Mouse (Mus musculus): ENCODE measurements around the gene Sptan1.
A peak's percentile ranks its signal among the peaks of the same experiment; 100 is the strongest.
"Not testable (repeated sequence)": the region's sequence is repeated elsewhere in the genome, so short reads cannot be mapped to it uniquely, and the experiment has no call there.

Gene Sptan1

GRCm38 (mm10) chr2:30009101-30009500 is 43.7 kb downstream of the Sptan1 start:
- DNase-seq (ENCODE audit: low spot score in 2 of 2): no peak

- DNase-seq (ENCODE audit: low spot score in 2 of 2): peak; percentile 69 to 79
These were observed 45.5 kb downstream of the Sptan1 start for GRCm38 (mm10) chr2:30010840-30011281.

GRCm38 (mm10) chr2:30014326-30014966 is 49.1 kb downstream of the Sptan1 start:
- DNase-seq (ENCODE audit: low spot score in 2 of 2): peak in 1 of 2 experiments; percentile 43

- DNase-seq (ENCODE audit: low spot score in 2 of 2): no peak
These were observed 60.1 kb downstream of the Sptan1 start for GRCm38 (mm10) chr2:30025454-30025853.

- DNase-seq (ENCODE audit: low spot score in 2 of 2): no peak
These were observed 61.6 kb downstream of the Sptan1 start for GRCm38 (mm10) chr2:30026997-30027396.

- DNase-seq (ENCODE audit: low spot score in 2 of 2): no peak
These were observed 67.0 kb downstream of the Sptan1 start for GRCm38 (mm10) chr2:30032244-30032846.

GRCm38 (mm10) chr2:30032957-30033356 is 67.6 kb downstream of the Sptan1 start:
- DNase-seq (ENCODE audit: low spot score in 2 of 2): no peak

GRCm38 (mm10) chr2:30037762-30038161 is 72.4 kb downstream of the Sptan1 start:
- no peak for DNase-seq (ENCODE audit: low spot score in 2 of 2)

- no peak for DNase-seq (ENCODE audit: low spot score in 2 of 2)
These were observed 73.0 kb downstream of the Sptan1 start for GRCm38 (mm10) chr2:30038370-30038769.

GRCm38 (mm10) chr2:30039687-30040086 is 74.3 kb downstream of the Sptan1 start:
- DNase-seq (ENCODE audit: low spot score in 2 of 2): peak in 1 of 2 experiments; percentile 20

GRCm38 (mm10) chr2:30042445-30042844 is 77.1 kb downstream of the Sptan1 start:
- DNase-seq (ENCODE audit: low spot score in 2 of 2): peak; percentile 69 to 83

- DNase-seq (ENCODE audit: low spot score in 2 of 2): no peak
These were observed 79.2 kb downstream of the Sptan1 start for GRCm38 (mm10) chr2:30044550-30044949.

GRCm38 (mm10) chr2:30047127-30047526 is 81.8 kb downstream of the Sptan1 start:
- DNase-seq (ENCODE audit: low spot score in 2 of 2): no peak

- DNase-seq (ENCODE audit: low spot score in 2 of 2): peak in 1 of 2 experiments; percentile 52
These were observed 82.7 kb downstream of the Sptan1 start for GRCm38 (mm10) chr2:30048101-30048501.

GRCm38 (mm10) chr2:30048699-30049388 is 83.5 kb downstream of the Sptan1 start, which contains the start of gene Wdr34:
TSS of gene Wdr34 (minus strand) at chr2:30048881.
- DNase-seq (ENCODE audit: low spot score in 2 of 2): peak; percentile 98 to 99

- no peak for DNase-seq (ENCODE audit: low spot score in 2 of 2)
These were observed 84.5 kb downstream of the Sptan1 start for GRCm38 (mm10) chr2:30049831-30050230.

- DNase-seq (ENCODE audit: low spot score in 2 of 2): no peak
These were observed 86.8 kb downstream of the Sptan1 start for GRCm38 (mm10) chr2:30051992-30052761.

GRCm38 (mm10) chr2:30055310-30055709 is 90.0 kb downstream of the Sptan1 start:
- not testable (repeated sequence) for DNase-seq (ENCODE audit: low spot score in 2 of 2)

- no peak for DNase-seq (ENCODE audit: low spot score in 2 of 2)
These were observed 91.4 kb downstream of the Sptan1 start for GRCm38 (mm10) chr2:30056736-30057135.

GRCm38 (mm10) chr2:30057223-30057904 is 92.0 kb downstream of the Sptan1 start, which contains the start of gene Set:
TSS of gene Set (plus strand) at chr2:30057378.
- DNase-seq (ENCODE audit: low spot score in 2 of 2): no peak

GRCm38 (mm10) chr2:30058418-30058817 is 93.1 kb downstream of the Sptan1 start:
- DNase-seq (ENCODE audit: low spot score in 2 of 2): no peak
